Mouse (Mus musculus) adrenal gland, adult 18-20 months (tissue): ENCODE data around the gene Bdnf. TPM values are rescaled to one million over a fixed set of nuclear protein-coding genes. Genes with fewer than 3 reads are reported as not detected.

Source experiments
- total RNA-seq, 2 experiments: library from RNA; stranded (reverse); gene quantifications; 1 replicate in 1 of 2; 2 replicates in 1 of 2; pipeline ENCODE4 v1.2.3; 2021

Bdnf gene
- total RNA-seq, 2 experiments from 2014 or later = 0.13 to 0.16 TPM

Other genes starting within 250 kb of the Bdnf start
- 10 to 100 TPM; 79.1 to 95.9 TPM for gene Lin7c, start 216.2 kb downstream of the Bdnf start, total RNA-seq
- gene Lgr4, start 242.9 kb downstream of the Bdnf start, total RNA-seq = 100 to 1,000 TPM; 106 to 208 TPM